Mouse (Mus musculus): ENCODE measurements around the gene Asic1. TPM values are rescaled to one million over a fixed set of nuclear protein-coding genes. Genes with fewer than 3 reads are reported as not detected.

The Asic1 gene
- 4.1 and 4.6 TPM in 2 replicates for polyA plus RNA-seq (2014; fragmentation: Nextera tagmentation; extraction: Ambion mirVana)

GRCm38 (mm10) chr15:99670154-99670821 lies at the start of gene Asic1:
Gene Asic1, plus strand, starts transcription at chr15:99670368.
- Histone ChIP-seq H3K9ac (ENCODE audit: low read depth, low read length) (peak within 1 kb of the TSS; percentile 67), H3K27me3 (replicated peaks; ENCODE audit: control insufficient read depth, insufficient read depth, low read length) (peaks cover 61% of the 10 kb centered on the region), H3K4me1 (ENCODE audit: control insufficient read depth, insufficient read depth, low read length) (no peaks in the 10 kb centered on the region), H3K4me2 (ENCODE audit: low read depth, low read length) (peak within 1 kb of the TSS; percentile 98), H3K9me3 (ENCODE audit: control insufficient read depth, low read length) (no peaks in the 10 kb centered on the region), H3K27ac (replicated peaks; ENCODE audit: low read depth, low read length) (no peak within 1 kb of the TSS), H3K4me3 (ENCODE audit: low read depth, low read length) (peak within 1 kb of the TSS; percentile 65), H3K36me3 (ENCODE audit: control insufficient read depth, insufficient read depth, low read length) (no peaks in the 10 kb centered on the region)
- WGBS, result 2% methylated on average over 13 of the region's 74 CpGs
- DNase-seq (ENCODE audit: low spot score) (peak; percentile 71), ATAC-seq (ENCODE audit: low read depth) (peak; percentile 84)

- no peaks in the 10 kb centered on the region for H3K4me1 ChIP-seq (ENCODE audit: control insufficient read depth, insufficient read depth, low read length)
- no peak overlapping the region for H3K27ac ChIP-seq (replicated peaks; ENCODE audit: low read depth, low read length)
- H3K36me3 ChIP-seq (ENCODE audit: control insufficient read depth, insufficient read depth, low read length), result peaks cover 72% of the 10 kb centered on the region
- no peak overlapping the region for H3K4me3 ChIP-seq (ENCODE audit: low read depth, low read length)
- H3K4me2 ChIP-seq (ENCODE audit: low read depth, low read length), result no peak overlapping the region
- no peaks in the 10 kb centered on the region for H3K27me3 ChIP-seq (replicated peaks; ENCODE audit: control insufficient read depth, insufficient read depth, low read length)
- H3K9ac ChIP-seq (ENCODE audit: low read depth, low read length), result no peak overlapping the region
- H3K9me3 ChIP-seq (ENCODE audit: control insufficient read depth, low read length), result no peaks in the 10 kb centered on the region
- ATAC-seq (ENCODE audit: low read depth) (no peak), DNase-seq (ENCODE audit: low spot score) (no peak)
- WGBS, result 94% methylated on average over 11 of the region's 11 CpGs
Observed at GRCm38 (mm10) chr15:99622063-99622462, 48.1 kb upstream of the Asic1 start.

GRCm38 (mm10) chr15:99631618-99632017 lies 38.5 kb upstream of the Asic1 start:
- Histone ChIP-seq H3K36me3 (ENCODE audit: control insufficient read depth, insufficient read depth, low read length) (peaks cover 94% of the 10 kb centered on the region), H3K9me3 (ENCODE audit: control insufficient read depth, low read length) (no peaks in the 10 kb centered on the region), H3K4me2 (ENCODE audit: low read depth, low read length) (no peak overlapping the region), H3K4me1 (ENCODE audit: control insufficient read depth, insufficient read depth, low read length) (no peaks in the 10 kb centered on the region), H3K27me3 (replicated peaks; ENCODE audit: control insufficient read depth, insufficient read depth, low read length) (no peaks in the 10 kb centered on the region), H3K27ac (replicated peaks; ENCODE audit: low read depth, low read length) (no peak overlapping the region), H3K4me3 (ENCODE audit: low read depth, low read length) (no peak overlapping the region), H3K9ac (ENCODE audit: low read depth, low read length) (no peak overlapping the region)
- ATAC-seq (ENCODE audit: low read depth), result no peak
- no peak for DNase-seq (ENCODE audit: low spot score)

- WGBS, result 92% methylated on average over 7 of the region's 7 CpGs
- ATAC-seq (ENCODE audit: low read depth), result no peak
- Histone ChIP-seq H3K4me2 (ENCODE audit: low read depth, low read length) (no peak overlapping the region), H3K9ac (ENCODE audit: low read depth, low read length) (no peak overlapping the region), H3K27ac (replicated peaks; ENCODE audit: low read depth, low read length) (no peak overlapping the region), H3K9me3 (ENCODE audit: control insufficient read depth, low read length) (no peaks in the 10 kb centered on the region), H3K4me3 (ENCODE audit: low read depth, low read length) (no peak overlapping the region), H3K4me1 (ENCODE audit: control insufficient read depth, insufficient read depth, low read length) (no peaks in the 10 kb centered on the region), H3K27me3 (replicated peaks; ENCODE audit: control insufficient read depth, insufficient read depth, low read length) (no peaks in the 10 kb centered on the region), H3K36me3 (ENCODE audit: control insufficient read depth, insufficient read depth, low read length) (peaks cover 90% of the 10 kb centered on the region)
- no peak for DNase-seq (ENCODE audit: low spot score)
Observed at GRCm38 (mm10) chr15:99634702-99635101, 35.5 kb upstream of the Asic1 start.

GRCm38 (mm10) chr15:99637405-99638123 lies 32.6 kb upstream of the Asic1 start:
- H3K4me2 ChIP-seq (ENCODE audit: low read depth, low read length), result no peak overlapping the region
- H3K9ac ChIP-seq (ENCODE audit: low read depth, low read length), result no peak overlapping the region
- no peaks in the 10 kb centered on the region for H3K4me1 ChIP-seq (ENCODE audit: control insufficient read depth, insufficient read depth, low read length)
- peaks cover 80% of the 10 kb centered on the region for H3K36me3 ChIP-seq (ENCODE audit: control insufficient read depth, insufficient read depth, low read length)
- DNase-seq (ENCODE audit: low spot score) (peak; percentile 44), ATAC-seq (ENCODE audit: low read depth) (no peak)
- WGBS, result 71% methylated on average over 12 of the region's 12 CpGs
- H3K27me3 ChIP-seq (replicated peaks; ENCODE audit: control insufficient read depth, insufficient read depth, low read length), result no peaks in the 10 kb centered on the region
- no peak overlapping the region; the same call in 1 of the 2 replicates for H3K27ac ChIP-seq (replicated peaks; ENCODE audit: low read depth, low read length)
- no peak overlapping the region for H3K4me3 ChIP-seq (ENCODE audit: low read depth, low read length)
- no peaks in the 10 kb centered on the region for H3K9me3 ChIP-seq (ENCODE audit: control insufficient read depth, low read length)

- ATAC-seq (ENCODE audit: low read depth) (no peak), DNase-seq (ENCODE audit: low spot score) (no peak)
- H3K4me1 ChIP-seq (ENCODE audit: control insufficient read depth, insufficient read depth, low read length), result no peaks in the 10 kb centered on the region
- WGBS, result 78% methylated on average over 5 of the region's 5 CpGs
- no peaks in the 10 kb centered on the region for H3K27me3 ChIP-seq (replicated peaks; ENCODE audit: control insufficient read depth, insufficient read depth, low read length)
- H3K27ac ChIP-seq (replicated peaks; ENCODE audit: low read depth, low read length), result no peak overlapping the region
- H3K9me3 ChIP-seq (ENCODE audit: control insufficient read depth, low read length), result no peaks in the 10 kb centered on the region
- no peak overlapping the region for H3K4me3 ChIP-seq (ENCODE audit: low read depth, low read length)
- H3K4me2 ChIP-seq (ENCODE audit: low read depth, low read length), result no peak overlapping the region
- peaks cover 74% of the 10 kb centered on the region for H3K36me3 ChIP-seq (ENCODE audit: control insufficient read depth, insufficient read depth, low read length)
- H3K9ac ChIP-seq (ENCODE audit: low read depth, low read length), result no peak overlapping the region
Observed at GRCm38 (mm10) chr15:99638124-99638485, 32.1 kb upstream of the Asic1 start.

- no peak for DNase-seq (ENCODE audit: low spot score)
- Histone ChIP-seq H3K27me3 (replicated peaks; ENCODE audit: control insufficient read depth, insufficient read depth, low read length) (no peaks in the 10 kb centered on the region), H3K4me2 (ENCODE audit: low read depth, low read length) (no peak overlapping the region), H3K36me3 (ENCODE audit: control insufficient read depth, insufficient read depth, low read length) (peaks cover 32% of the 10 kb centered on the region), H3K9ac (ENCODE audit: low read depth, low read length) (0 out of 2 replicates have a peak overlapping the region, but pooled peaks have one; percentile 6), H3K9me3 (ENCODE audit: control insufficient read depth, low read length) (no peaks in the 10 kb centered on the region), H3K4me3 (ENCODE audit: low read depth, low read length) (no peak overlapping the region), H3K4me1 (ENCODE audit: control insufficient read depth, insufficient read depth, low read length) (peaks cover 4% of the 10 kb centered on the region; the same call in 1 of the 2 replicates), H3K27ac (replicated peaks; ENCODE audit: low read depth, low read length) (no peak overlapping the region)
- no peak for ATAC-seq (ENCODE audit: low read depth)
- 69% methylated on average over 6 of the region's 6 CpGs for WGBS
Observed at GRCm38 (mm10) chr15:99642622-99643021, 27.5 kb upstream of the Asic1 start.

- ATAC-seq (ENCODE audit: low read depth) (no peak), DNase-seq (ENCODE audit: low spot score) (no peak)
- Histone ChIP-seq H3K27me3 (replicated peaks; ENCODE audit: control insufficient read depth, insufficient read depth, low read length) (no peaks in the 10 kb centered on the region), H3K36me3 (ENCODE audit: control insufficient read depth, insufficient read depth, low read length) (peaks cover 25% of the 10 kb centered on the region), H3K4me1 (ENCODE audit: control insufficient read depth, insufficient read depth, low read length) (peaks cover 9% of the 10 kb centered on the region; the same call in 1 of the 2 replicates), H3K9me3 (ENCODE audit: control insufficient read depth, low read length) (no peaks in the 10 kb centered on the region), H3K4me3 (ENCODE audit: low read depth, low read length) (no peak overlapping the region), H3K27ac (replicated peaks; ENCODE audit: low read depth, low read length) (0 out of 2 replicates have a peak overlapping the region, but pooled peaks have one; percentile 8), H3K4me2 (ENCODE audit: low read depth, low read length) (no peak overlapping the region), H3K9ac (ENCODE audit: low read depth, low read length) (no peak overlapping the region)
- 81% methylated on average over 10 of the region's 10 CpGs for whole genome bisulfite sequencing
Observed at GRCm38 (mm10) chr15:99643832-99644231, 26.3 kb upstream of the Asic1 start.
